Mouse (Mus musculus): ENCODE measurements around the gene Jaml.
"Not testable (repeated sequence)": the region's sequence is repeated elsewhere in the genome, so short reads cannot be mapped to it uniquely, and the experiment has no call there.

Jaml gene

DNA sequence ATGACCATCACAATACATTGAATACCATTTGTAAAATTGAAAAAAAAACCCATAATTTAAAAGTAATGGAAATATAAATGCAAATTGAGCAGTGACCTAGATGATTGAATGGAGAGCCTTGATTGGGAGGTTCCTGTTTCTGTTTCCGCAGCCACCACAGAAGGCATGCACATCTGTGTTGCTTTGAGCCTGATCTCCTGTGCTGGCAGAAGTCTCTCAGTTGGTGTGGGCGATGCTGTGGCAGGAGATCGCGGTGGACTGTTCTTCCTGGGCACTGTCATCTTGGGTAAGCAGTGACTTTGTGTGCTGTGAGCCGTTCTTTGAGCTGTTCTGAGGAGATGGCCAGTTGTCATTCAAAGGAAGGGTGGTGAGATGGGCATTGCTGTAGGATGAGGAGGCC, at the start of gene Jaml:
Jaml (plus strand) TSS at position 173 of the 400 bp plus-strand sequence.
- POLR2A ChIA-PET = interaction anchor here in 2 of 4 experiments (0.6 to 1.8 kb wide), 2 partner anchors 12 to 477 kb away, joined by 4 to 5 read pairs; no protein-coding TSS in a partner anchor
- CTCF ChIA-PET = no interaction called here

DNA sequence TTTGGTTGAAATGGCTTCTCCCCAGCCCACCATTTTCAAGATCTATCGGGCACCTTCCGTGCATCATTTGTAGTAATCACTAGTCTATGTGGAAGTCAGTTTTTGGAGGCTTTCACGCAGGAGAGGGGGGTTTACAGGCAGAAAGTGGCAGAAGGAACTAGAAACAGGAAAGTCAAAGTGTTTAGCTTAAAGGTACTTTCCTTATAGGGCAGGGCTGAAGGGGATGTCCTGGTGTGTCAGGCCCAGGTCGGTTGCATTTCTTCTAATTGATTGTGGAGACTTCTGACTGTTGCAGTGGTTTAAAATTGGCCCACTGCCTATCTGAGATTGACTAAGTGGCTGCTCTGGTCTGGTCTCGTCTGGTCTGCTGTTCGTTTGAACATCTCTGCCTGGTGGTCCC, 48.6 kb upstream of the Jaml start:
- POLR2A ChIA-PET = interaction anchor here in 2 of 4 experiments (0.8 to 2.7 kb wide), 7 partner anchors 11 to 92 kb away, joined by 3 to 27 read pairs (median 4); partner anchors contain the start of gene Ube4a (in 1 of the 2)
- CTCF ChIA-PET = interaction anchor here in 1 of 4 experiments (0.6 kb wide), 1 partner anchor 92 kb away, joined by 3 read pairs; no protein-coding TSS in a partner anchor

DNA sequence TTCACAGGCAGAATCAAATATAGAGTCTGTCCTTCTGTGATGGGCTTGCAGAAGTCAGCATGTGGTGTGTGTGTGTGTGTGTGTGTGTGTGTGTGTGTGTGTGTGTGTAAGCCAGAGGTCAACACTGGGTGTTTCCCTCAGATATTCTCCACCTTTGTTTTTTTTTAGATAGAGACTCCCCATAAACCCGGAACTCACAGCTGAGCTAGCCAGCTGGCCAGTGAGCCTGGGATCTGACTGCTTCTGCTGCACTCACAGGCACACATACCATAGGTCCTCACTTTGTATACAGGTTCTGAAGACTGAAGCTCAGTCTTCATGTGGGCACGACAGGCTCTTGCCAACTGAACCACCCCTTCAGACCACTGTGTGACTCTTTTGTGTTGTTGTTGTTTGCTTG, 46.7 kb upstream of the Jaml start:
- ChIA-PET CTCF (no interaction called here), POLR2A (interaction anchor here in 1 of 4 experiments (0.6 kb wide), 1 partner anchor 23 kb away, joined by 4 read pairs; the partner anchor contains the start of gene Cd3e)

DNA sequence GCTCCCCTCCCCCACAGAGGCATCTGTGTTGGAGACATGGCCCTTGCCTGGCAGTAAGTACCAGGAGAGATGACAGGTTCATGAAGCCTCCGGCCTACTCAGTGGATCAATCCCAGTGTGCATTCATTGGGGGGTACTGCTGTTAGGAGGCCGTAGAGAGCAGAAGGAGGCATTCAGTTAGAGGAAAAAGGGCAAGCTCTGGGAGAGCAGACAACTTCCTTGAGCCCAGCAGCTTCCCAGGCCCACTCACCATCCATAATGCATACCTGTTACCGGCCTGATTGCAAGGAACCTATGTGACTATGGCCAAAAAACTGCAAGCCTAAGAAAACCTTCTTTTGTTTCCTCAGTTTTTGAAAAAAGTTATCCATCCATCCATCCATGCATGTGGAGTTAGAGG, 44.5 kb upstream of the Jaml start:
- CTCF ChIA-PET = interaction anchor here in 1 of 4 experiments (0.6 kb wide), 1 partner anchor 1685 kb away, joined by 3 read pairs; no protein-coding TSS in a partner anchor

GRCm38 (mm10) chr9:45037803-45038202, 41.2 kb upstream of the Jaml start:
- CTCF ChIA-PET = not testable (repeated sequence)
- POLR2A ChIA-PET = interaction anchor here in 1 of 4 experiments (1.4 to 2.7 kb wide), 2 partner anchors 14 to 80 kb away, joined by 3 to 6 read pairs; partner anchors contain the start of gene Scn2b

More for the DNA sequence above, 44.5 kb upstream of the Jaml start:
- POLR2A ChIA-PET = interaction anchor here in 1 of 4 experiments (0.5 kb wide), 1 partner anchor 21 kb away, joined by 3 read pairs; the partner anchor contains the start of gene Mpzl3

- ChIA-PET CTCF (interaction anchor here in 3 of 4 experiments (0.5 to 1.5 kb wide), 4 partner anchors 17 to 1172 kb away, joined by 3 to 5 read pairs (median 4); no protein-coding TSS in a partner anchor), POLR2A (interaction anchor here in 2 of 4 experiments (0.6 to 4.7 kb wide), 9 partner anchors 10 to 592 kb away, joined by 3 to 27 read pairs (median 4); partner anchors contain the start of genes Arcn1 (in 2 of the 2), Ift46 (in 2 of the 2), Cd3g (in 1 of the 2) and Mpzl3 (in 1 of the 2))
Observed at GRCm38 (mm10) chr9:45039499-45039898, 39.5 kb upstream of the Jaml start, which contains the start of gene Mpzl2. Mpzl2 (plus strand) TSS chr9:45039799.

- ChIA-PET CTCF (interaction anchor here (0.5 to 2.1 kb wide), 9 partner anchors 18 to 1173 kb away, joined by 3 to 10 read pairs (median 5); no protein-coding TSS in a partner anchor), POLR2A (interaction anchor here (0.6 to 4.7 kb wide), 34 partner anchors 9 to 443 kb away, joined by 3 to 27 read pairs (median 4); partner anchors contain the start of genes Arcn1 (in 2 of the 4), Ift46 (in 2 of the 4), Mpzl3 (in 2 of the 4) and Ube4a (in 2 of the 4))
Observed at GRCm38 (mm10) chr9:45040066-45040845, 38.7 kb upstream of the Jaml start.

DNA sequence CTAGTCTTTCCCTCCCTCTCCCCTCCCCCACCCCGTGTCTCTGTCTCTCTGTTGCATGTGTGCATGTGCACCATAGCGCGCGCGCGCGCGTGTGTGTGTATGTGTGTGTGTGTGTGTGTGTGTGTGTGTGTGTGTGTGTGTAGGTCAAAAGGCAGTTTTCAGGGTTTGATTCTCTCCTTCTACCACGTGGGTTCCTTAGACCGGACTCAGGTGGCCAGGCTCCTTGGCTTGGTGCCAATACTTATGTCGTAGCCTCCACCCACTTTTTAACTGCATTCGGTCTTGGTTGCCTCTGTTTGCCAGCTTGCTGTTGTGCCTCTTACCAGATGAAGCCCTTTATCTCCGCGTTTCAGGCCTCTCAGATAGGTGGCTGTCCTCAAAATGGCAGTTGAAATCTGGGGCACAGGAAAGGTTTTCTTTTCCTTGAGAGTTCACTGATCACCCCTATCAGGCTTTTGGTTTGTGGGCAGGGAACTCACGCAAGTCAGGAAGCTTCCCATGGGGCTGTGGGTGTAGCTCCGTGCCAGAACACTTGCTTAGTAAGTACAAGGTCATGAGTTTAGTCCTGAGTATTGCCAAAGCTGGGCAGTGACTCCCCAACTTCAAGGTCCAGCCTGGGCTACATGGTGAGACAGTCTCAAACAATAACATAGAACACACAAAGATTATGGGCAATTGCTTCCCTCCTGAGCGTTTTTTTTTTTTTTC, 37.7 kb upstream of the Jaml start:
- ChIA-PET CTCF (interaction anchor here (0.6 to 2.1 kb wide), 10 partner anchors 19 to 621 kb away, joined by 3 to 10 read pairs (median 4); no protein-coding TSS in a partner anchor), POLR2A (interaction anchor here (0.5 to 4.7 kb wide), 51 partner anchors 10 to 1570 kb away, joined by 3 to 27 read pairs (median 4); partner anchors contain the start of genes Mpzl3 (in 3 of the 4), Ube4a (in 2 of the 4), Arcn1 (in 1 of the 4) and Ift46 (in 1 of the 4))

- ChIA-PET CTCF (interaction anchor here in 3 of 4 experiments (0.6 to 2.1 kb wide), 9 partner anchors 19 to 588 kb away, joined by 3 to 7 read pairs (median 4); no protein-coding TSS in a partner anchor), POLR2A (interaction anchor here (0.5 to 4.7 kb wide), 33 partner anchors 10 to 1571 kb away, joined by 3 to 27 read pairs (median 4); partner anchors contain the start of genes Mpzl3 (in 2 of the 4), H2afx (in 1 of the 4) and Scn2b (in 1 of the 4))
Observed at GRCm38 (mm10) chr9:45042056-45042720, 36.8 kb upstream of the Jaml start.

DNA sequence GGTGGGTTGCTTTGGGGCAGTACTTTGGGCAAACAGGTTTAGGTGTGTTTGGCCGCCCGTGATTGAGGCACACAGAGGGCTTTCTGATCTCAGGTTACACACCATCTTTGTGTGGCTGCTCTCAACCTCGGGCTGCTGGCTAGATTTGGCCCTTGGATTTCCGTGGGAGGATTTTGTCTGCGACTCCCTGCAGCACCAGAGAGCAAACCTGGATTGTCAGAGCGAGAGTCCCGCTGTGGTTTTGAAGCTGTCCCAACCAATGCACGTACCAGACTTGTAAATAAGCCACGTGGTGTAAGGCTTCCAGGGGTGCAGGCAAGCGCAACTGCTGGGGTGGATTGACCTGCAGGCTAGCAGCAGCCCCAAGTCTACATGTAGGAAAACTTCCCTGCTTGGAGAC, 36.0 kb upstream of the Jaml start:
- POLR2A ChIA-PET = interaction anchor here (0.5 to 4.7 kb wide), 25 partner anchors 9 to 1295 kb away, joined by 3 to 27 read pairs (median 4); partner anchors contain the start of genes Mpzl3 (in 2 of the 4), H2afx (in 1 of the 4) and Scn2b (in 1 of the 4)
- CTCF ChIA-PET = interaction anchor here in 3 of 4 experiments (0.5 to 2.0 kb wide), 8 partner anchors 20 to 973 kb away, joined by 3 to 10 read pairs (median 4); no protein-coding TSS in a partner anchor

- POLR2A ChIA-PET = interaction anchor here in 1 of 4 experiments (0.6 to 1.2 kb wide), 2 partner anchors 33 to 302 kb away, joined by 3 read pairs; no protein-coding TSS in a partner anchor
- CTCF ChIA-PET = interaction anchor here in 2 of 4 experiments (0.7 to 1.3 kb wide), 2 partner anchors 8 to 24 kb away, joined by 4 read pairs; partner anchors contain the start of gene Mpzl3 (in 1 of the 2)
Observed at GRCm38 (mm10) chr9:45046973-45047372, 32.0 kb upstream of the Jaml start.

DNA sequence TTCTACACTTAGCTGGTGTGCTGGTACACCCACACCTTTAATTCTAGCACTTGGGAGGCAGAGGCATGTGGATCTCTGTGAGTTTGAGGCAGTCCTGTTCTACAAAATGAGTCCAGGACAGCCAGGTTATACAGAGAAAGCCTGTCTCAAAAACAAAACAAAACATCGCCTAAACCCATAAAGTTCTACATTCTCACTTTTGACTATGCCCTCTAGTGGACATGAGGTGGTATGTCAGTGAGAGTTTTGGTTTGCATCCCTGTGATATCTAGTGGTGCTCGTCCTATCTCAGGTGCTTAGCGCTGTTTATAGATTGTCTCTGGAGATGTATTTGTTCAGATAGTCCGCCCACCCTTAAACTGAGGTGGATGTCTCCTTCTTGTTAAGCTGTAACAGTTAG, 30.5 kb upstream of the Jaml start:
- ChIA-PET POLR2A (interaction anchor here in 3 of 4 experiments (0.6 to 1.4 kb wide), 4 partner anchors 42 to 307 kb away, joined by 3 to 4 read pairs (median 4); no protein-coding TSS in a partner anchor), CTCF (interaction anchor here in 2 of 4 experiments (0.7 to 1.0 kb wide), 3 partner anchors 47 to 197 kb away, joined by 3 to 18 read pairs (median 9); no protein-coding TSS in a partner anchor)

DNA sequence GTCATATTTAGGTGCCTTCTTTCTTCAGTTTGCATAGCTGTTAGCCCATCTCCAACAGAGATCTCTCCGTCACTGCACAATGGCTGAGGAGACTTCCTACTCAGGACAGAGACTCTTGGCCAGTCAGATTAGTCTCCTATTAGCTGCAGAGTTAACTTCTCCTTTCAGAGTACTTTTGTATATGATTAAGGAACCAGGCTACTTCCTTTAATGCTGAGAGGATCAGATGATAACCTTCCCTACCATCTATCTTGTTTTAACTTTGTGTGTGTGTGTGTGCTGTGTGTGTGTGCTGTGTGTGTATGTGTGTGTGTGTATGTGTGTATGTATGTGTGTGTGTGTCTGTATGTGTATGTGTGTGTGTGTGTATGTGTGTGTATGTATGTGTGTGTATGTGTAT, 29.3 kb upstream of the Jaml start:
- ChIA-PET CTCF (no interaction called here), POLR2A (interaction anchor here in 1 of 4 experiments (1.4 kb wide), 1 partner anchor 41 kb away, joined by 3 read pairs; no protein-coding TSS in a partner anchor)

- POLR2A ChIA-PET = no interaction called here
- CTCF ChIA-PET = no interaction called here
Observed at GRCm38 (mm10) chr9:45050301-45050700, 28.7 kb upstream of the Jaml start.

DNA sequence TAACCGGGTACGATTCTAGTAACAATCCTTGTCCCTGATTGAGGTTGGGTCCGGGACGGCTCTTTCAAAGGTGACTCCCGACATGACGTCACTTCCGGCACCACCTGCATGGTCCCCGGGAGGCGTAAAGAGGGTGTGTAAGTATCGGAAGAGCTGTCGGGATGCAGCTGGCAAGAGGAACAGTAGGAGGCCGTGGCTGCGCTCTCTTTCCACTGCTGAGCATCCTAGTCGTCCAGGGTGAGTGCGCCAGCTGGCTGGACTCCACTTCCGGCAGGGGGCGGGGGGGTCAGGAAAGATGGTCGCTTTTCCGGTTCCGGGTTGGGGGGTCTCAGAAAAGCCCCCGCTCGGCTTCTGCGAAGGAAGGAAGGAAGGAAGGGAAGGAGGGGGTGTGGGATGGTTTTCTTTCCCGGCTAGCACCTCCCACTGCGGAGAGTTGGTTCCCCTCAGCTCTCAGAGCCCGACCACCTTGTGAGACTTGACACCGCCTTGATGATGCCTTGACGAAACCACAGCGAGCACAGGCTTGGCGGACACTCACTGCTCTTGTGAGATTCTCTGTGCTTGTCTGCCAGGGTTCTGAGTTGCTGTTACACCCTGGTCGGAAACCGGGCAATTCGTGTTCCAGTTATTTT, 23.8 kb upstream of the Jaml start, which contains the start of gene Mpzl3:
Mpzl3 (plus strand) TSS at position 105 of the 632 bp plus-strand sequence.
- ChIA-PET POLR2A (interaction anchor here (0.6 to 2.1 kb wide), 25 partner anchors 8 to 1175 kb away, joined by 3 to 21 read pairs (median 3); partner anchors contain the start of genes Cd3g (in 1 of the 4), Fxyd6 (in 1 of the 4), Mpzl2 (in 1 of the 4) and Scn2b (in 1 of the 4)), CTCF (interaction anchor here in 3 of 4 experiments (0.5 to 1.4 kb wide), 6 partner anchors 9 to 678 kb away, joined by 3 to 4 read pairs (median 3); no protein-coding TSS in a partner anchor)

DNA sequence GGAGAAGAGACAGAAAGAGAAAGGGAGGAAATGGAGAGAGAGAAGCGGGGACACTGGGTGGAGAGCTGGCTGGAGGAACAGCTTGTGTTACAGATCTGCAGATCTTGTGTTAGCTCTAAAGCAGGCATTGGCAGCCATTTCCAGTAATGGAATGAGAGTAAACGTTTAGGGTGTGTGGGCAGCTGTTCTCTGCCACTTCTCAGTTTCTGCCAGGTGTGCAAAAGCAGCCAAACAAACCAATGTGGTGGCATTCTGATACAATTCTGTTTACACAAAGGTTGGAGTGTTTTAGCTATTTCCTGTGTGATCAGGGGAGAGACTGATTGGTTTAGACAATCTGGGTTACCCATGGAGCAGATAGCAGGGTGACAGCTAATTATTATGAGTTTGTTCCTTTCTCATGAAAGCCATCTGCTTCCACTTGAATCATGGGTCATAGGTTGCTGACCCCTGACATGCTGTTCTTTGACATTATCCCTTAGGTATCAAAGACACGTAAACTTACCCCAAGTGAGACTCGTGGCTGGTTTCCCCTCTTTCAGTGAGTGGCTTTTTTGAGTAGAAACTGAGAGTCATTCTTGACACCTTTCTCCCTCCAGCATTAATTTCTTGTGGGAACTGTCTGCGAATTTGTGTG, 20.6 kb upstream of the Jaml start:
- ChIA-PET CTCF (no interaction called here), POLR2A (interaction anchor here in 1 of 4 experiments (1.3 kb wide), 1 partner anchor 15 kb away, joined by 3 read pairs; no protein-coding TSS in a partner anchor)
